Mouse (Mus musculus) retina, adult 2 months (tissue): ENCODE measurements at regions not wholly inside any gene's neighbourhood (a gene's known extent, or its start where the extent isn't known, plus 50 kb on each side); places are given as distances from the start of the nearest gene placed in this dataset.

Experiments
- DNase-seq: peaks from one replicate; pipeline ENCODE4 v3.0.0-alpha.2; 2012; ENCODE audit warnings: low read depth, low spot score

DNA sequence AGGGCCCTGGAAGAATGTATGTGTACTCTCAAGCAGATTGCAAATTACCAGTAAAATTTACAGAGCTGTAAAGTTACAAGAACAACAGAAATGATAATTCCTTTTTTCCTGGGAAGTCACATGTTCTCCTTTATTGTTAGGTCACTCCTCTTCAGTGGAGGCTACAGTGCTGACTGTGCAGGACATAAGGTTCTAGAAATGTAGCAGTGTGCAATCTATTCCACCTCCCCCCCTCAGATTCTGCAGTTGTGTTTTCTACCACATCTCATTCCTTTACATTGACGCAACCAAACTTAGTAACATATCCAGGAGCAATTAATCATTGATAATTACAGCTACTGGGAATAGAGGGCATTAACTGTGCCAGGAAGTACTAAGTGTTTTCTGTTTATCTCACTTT is 385.3 kb upstream of the Tnc start:
- DNase-seq: no peak

DNA sequence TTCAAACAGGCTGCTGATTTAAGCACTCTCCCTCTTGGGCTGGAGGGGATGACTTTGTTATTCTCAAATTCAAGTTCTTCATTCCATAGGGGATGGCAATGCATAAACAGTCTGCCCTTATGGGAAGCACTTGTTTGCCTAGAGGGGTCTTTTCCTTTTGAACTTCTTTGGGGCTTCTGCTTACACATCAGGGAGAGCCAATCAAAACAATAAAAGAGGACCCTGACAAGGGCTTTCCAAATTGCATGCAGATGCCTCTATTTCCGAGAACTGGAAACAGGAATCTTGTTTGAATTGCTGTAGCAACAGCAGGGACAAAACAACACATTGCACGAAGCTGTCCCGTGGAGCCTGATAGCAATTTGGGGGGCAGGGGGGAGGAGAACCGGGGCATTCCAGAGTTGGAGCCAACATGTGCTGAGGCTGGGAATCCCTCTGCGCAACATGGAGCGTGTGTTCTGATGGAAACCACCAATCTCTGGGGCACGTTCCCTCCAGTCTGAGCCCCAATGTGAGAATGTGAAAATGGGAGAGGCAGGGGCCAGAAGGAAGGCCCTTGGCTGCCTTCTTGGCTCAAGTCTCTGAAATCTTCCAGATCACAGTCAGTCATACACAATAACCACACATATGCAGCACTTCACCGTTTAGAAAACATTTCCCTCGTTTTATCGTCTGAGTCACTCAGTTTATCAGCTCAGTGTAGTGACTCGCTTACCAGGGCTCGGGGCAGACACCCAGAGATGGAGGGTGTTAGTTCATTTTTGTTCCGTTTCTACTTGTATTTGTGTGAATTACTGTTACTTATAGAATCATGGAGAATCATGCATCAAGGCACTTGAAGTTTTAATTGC is 391.2 kb upstream of the Tnc start:
- DNase-seq: no peak

DNA sequence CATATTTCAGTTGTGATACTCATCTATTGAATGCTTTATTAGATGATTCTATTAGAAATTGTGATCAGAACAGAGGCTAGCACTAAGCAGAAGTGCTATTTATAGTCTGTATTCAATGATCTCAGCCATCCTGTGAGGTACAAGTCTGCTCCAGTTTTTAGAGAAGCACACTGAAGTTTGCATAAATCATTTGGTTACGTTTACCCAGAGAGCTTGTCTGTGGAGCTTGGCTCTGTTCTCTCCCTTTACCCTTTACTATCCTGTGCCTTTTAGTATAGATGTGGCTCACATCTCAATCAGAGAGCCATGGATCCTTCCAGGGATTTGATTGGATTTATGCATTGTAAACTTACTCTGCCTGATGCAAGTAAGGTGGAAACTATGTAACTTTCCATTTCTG is 404.6 kb upstream of the Tnc start:
- DNase-seq: no peak

DNA sequence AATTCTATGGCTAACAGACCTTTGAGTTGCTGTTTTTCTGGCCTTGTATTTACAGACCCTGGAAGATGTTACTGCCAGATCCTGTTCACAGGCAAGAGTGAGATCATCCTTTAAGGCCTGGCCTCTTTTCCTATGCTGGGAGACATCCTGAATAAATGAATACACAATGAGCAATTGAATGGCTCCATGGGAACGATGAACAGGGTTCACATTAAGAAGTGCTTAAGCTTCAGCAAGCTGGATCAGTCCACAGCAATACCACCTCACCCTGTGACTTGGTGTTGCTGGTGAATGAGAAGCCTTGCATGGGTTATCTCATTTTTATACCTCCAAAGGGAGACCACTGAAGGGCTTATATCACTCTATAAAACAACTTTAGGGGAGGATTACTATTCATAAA is 405.1 kb upstream of the Tnc start:
- no peak for DNase-seq

DNA sequence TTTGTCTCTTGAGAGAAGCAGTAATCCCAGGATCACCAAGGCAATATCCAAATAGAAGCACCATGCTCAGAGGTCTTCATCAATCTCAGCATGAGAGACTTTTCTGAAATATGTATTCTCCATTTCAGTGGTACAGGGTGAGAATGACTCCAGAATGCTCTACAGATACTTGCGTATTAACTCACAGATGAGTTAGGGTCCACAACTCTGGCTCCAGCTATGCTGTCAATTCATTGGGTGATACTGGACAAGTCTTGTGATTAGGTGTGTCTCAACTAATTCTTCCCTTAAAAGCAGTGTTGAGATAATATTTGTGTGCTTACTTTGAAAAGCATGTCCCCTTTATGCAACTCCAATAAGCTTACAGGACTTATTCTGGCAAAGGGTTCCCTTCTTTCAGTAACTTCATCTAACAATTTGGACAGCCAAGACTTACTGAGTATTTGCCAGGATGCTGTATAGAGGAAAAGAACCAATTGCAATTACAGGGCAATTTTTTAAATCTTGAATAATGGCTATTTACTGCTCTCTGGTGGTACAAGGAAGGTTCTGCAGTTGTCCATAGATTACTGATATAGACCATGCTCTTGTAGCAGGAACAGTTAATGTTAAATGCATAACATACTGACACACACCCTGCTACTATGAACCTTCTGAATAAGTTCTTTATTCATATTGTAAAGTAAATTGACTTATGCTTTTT is 445.6 kb upstream of the Tnc start:
- no peak for DNase-seq

DNA sequence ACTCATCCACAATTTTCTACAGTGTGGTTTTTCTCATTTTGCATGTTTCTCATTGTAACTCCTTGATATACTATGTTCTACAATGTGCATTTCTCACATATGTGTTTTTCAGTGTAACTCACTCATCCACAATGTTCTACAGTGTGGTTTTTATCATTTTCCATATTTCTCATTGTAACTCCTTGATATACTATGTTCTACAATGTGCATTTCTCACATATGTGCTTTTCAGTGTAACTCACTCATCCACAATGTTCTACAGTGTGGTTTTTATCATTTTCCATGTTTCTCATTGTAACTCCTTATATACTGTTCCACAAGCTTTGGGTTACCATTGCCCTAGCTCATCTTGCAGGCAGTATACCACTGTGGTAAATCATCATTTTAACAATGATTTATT is 450.9 kb upstream of the Tnc start:
- peak; percentile 40 for DNase-seq

GRCm38 (mm10) chr4:64500635-64501395 is 454.0 kb upstream of the Tnc start:
- DNase-seq: no peak

- DNase-seq: no peak
Observed at GRCm38 (mm10) chr4:64521883-64522282, 475.1 kb upstream of the Tnc start.

DNA sequence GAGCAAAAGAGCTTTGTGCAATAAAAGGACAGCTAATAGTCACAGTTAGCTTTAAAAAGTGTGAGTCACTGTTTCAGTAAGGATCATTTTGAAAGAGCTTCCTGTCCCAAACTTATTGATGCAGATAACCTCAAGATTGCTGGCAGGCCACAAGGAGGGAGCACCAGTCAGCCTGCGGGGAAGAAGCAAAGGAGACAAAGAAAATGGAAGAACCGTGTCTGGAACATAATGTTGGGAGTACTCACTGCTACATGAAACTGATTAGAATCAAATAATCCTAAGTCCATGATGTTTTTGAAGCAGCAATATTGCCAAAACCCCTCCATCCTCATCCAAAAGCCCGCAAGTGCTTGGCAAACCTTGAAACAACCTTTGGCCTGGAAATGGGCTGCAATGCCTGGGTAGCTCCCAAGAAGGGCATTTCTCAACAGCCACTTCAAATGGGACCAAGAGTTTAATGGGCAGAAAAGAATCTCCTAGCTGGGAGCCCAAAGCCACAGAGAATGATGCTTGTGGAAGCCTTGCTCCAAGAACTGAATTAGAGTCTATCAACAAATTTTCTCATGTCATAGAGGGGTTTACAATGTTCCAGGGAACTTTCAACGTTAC is 481.0 kb upstream of the Tnc start:
- no peak for DNase-seq

- peak; percentile 8 for DNase-seq
Observed at GRCm38 (mm10) chr4:64530585-64530984, 483.8 kb upstream of the Tnc start.

GRCm38 (mm10) chr4:64533019-64533418 is 486.2 kb upstream of the Tnc start:
- DNase-seq: no peak

GRCm38 (mm10) chr4:64535554-64536253 is 488.9 kb upstream of the Tnc start:
- DNase-seq: no peak

DNA sequence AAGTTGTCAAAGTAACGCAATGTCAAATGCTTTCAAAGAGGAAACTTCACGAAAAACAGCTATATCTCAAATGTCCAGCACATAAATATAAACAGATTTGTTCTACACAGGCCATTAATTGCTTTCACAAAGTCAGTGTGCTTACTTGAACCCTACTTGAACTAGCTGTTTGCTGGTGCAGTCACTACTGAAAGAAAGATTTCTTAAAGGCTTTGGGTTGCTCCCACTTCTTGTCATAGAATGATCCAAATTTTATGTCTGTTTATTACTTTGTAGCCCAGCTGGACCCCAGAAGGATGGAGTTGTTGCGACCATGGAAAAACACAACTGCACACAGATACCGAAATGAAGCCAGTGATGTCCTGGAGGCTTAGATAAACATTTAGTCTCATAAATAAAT is 491.2 kb upstream of the Tnc start:
- DNase-seq: no peak

DNA sequence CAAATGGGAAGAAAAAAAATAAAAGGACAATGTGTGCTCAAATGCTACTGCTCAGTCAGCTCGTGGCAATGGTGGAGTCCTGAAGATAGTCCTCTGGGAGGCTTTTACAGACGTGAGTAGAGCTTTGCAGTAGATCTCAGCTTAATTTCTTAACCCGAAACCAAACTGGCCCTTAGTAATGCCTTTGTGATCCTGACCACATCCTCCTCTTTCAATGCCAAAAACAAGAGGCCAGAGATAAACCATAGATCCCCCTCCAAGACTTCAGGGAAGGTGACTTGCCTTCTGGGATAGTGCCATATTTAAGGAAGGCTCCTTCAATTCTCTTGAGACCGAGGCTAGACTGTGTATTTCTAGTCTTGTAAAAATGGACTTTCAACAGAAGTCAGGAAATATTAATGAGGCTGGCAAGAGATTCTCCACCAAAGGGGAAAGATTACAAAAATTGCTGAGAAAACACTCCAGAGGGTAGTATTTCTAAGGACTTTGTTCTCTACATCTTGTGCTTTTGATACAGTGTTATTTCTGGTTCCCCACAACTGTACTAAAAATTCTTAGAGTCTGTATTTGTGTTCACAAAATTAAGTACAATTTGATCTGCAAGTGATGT is 497.9 kb upstream of the Tnc start:
- no peak for DNase-seq

DNA sequence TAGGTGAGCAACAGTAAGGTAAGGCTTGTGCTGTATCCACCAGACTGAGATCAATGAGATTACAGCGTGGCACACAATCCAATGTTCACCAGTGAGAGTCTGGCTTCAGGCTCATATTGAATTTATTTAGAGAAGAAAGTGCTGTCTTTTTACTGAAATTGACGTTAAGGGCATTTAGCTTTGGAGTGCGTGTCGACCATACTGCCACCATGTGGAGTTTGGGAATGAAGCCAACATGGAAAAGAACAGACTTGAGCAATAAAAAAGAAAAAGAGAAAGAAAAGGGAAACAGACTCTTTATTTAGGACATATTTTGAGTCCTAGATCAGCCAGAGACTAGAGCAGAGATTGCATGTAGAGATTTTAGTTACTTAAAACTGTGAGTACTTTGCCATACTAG is 499.6 kb upstream of the Tnc start:
- no peak for DNase-seq

GRCm38 (mm10) chr4:64562511-64562910 is 515.7 kb upstream of the Tnc start:
- DNase-seq: no peak

DNA sequence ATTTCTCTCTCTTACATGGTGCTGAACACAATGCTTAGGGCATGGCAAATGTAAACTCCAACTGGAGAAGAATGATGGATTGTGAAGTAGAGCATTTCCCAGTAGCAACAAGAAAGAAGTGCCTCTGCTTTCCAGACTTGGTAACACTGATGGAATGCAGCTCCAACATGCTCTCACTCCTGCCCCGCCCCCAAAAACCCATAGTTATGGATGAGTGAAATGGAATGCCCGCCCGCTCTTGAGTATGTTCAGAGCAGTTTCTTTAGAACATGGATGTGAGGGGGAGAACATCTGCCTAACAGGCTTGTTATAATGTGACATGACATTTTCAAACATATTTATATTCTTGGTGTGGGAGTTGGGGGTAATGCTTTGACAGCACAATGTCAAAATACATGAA is 517.2 kb upstream of the Tnc start:
- no peak for DNase-seq

- DNase-seq: no peak
Observed at GRCm38 (mm10) chr4:64570666-64571065, 523.9 kb upstream of the Tnc start.

DNA sequence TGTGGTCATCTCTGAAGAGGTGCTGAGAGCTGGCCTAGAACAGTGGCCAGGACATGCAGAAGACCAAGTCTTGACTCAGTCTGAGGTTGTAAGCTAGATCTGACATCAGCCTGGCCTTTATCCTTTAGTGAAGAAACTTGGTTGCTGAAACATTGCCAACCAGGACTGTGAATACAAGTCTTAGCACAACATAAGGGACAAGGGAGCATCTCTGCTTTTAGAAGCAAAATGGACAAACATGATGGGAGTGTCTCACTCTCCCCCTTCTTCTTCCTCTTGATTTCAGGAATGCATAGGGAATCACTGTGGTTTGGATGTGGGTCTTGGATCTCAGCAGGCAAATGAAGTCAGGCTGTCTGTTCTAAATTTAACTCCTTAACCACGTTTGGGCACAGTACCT is 529.1 kb upstream of the Tnc start:
- no peak for DNase-seq

DNA sequence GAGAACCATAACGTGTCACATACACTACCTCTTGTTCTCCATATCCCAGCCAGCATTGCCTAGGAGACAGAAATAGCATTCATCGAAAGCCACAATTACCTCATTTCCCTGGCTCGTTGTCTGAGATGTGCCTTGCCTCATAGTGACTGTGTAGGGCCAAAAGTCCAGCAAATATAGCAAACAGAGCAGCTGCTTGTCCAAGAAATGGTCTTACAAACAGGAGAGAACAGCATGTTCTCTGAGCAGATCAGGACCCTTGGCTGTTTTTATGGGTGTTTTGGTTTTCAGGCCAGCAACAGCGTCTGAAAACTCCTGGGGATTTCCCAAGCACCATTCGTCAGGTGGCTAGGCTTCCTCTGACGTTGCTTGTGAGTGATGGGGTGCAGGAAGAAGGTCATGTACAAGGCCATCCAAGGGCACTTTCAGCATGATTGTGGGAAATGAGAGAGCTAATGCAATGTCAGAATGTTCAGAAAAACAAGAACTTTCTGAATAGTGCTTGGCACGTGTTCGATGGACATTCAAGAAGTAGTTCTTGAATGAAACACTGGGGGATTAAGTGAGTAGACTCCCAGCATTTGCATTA is 528.9 kb upstream of the Pappa start:
- no peak for DNase-seq

DNA sequence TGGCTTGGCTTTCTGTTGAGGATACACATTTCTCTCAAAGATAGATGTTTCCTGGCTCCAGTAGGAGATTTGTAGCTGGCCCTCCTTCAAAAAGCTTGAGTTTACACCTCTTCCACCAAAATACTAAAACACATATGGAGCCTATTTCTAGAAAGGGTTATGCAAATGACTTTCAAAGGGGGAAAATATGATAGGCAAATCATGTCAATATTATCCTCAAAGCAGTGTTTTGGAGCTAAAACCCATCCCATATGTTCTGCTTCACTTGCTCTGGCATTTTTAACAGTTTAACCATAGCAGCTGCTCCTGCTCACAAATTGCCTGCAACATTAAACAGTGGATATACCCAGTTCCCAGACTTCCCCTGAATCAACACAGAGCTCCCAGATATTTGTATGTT is 525.5 kb upstream of the Pappa start:
- no peak for DNase-seq
